Mouse (Mus musculus) liver, embryonic 16.5 days (tissue): Measurements from ENCODE around the gene Kif1a. TPM values are rescaled to one million over a fixed set of nuclear protein-coding genes. Genes with fewer than 3 reads are reported as not detected.

Experiments used
- ATAC-seq: fragments of 200-750 bp; cut with Nextera tagmentation; 2 replicates; pipeline ENCODE4 v1.8.0; 2017; ENCODE audit warnings: low read depth, mild to moderate bottlenecking, moderate number of reproducible peaks, moderate library complexity
- H3K27ac ChIP-seq: fragments of 300-500 bp; sonication (generic); 2 replicates; pipeline ENCODE4 v1.5.1; 2014; ENCODE audit warnings: mild to moderate bottlenecking, low read length
- H3K27me3 ChIP-seq: fragments of 300-500 bp; sonication (generic); 2 replicates; pipeline ENCODE4 v1.6.1; 2014; ENCODE audit warnings: low read depth, low read length, mixed read lengths; ENCODE audit not compliant: control insufficient read depth, insufficient read depth
- H3K36me3 ChIP-seq: fragments of 300-500 bp; sonication (generic); 2 replicates; pipeline ENCODE4 v1.6.1; 2014; ENCODE audit warnings: mild to moderate bottlenecking; ENCODE audit not compliant: control insufficient read depth, insufficient read depth
- H3K4me1 ChIP-seq: fragments of 300-500 bp; sonication (generic); 2 replicates; pipeline ENCODE4 v1.6.1; 2014; ENCODE audit warnings: low read depth, low read length, mixed read lengths; ENCODE audit not compliant: control insufficient read depth
- H3K4me2 ChIP-seq: fragments of 300-500 bp; sonication (generic); 2 replicates; pipeline ENCODE4 v1.6.1; 2014; ENCODE audit warnings: low read depth, low read length, mixed read lengths
- H3K4me3 ChIP-seq: fragments of 300-500 bp; sonication (generic); 2 replicates; pipeline ENCODE4 v1.5.1; 2014; ENCODE audit warnings: low read depth, mild to moderate bottlenecking, low read length
- H3K9ac ChIP-seq: fragments of 300-500 bp; sonication (generic); 2 replicates; pipeline ENCODE4 v1.6.1; 2014; ENCODE audit warnings: low read depth, low read length
- H3K9me3 ChIP-seq: fragments of 300-500 bp; sonication (generic); replicated peaks from 2 replicates; pipeline ENCODE4 v1.6.1; 2016; ENCODE audit warnings: low read length; ENCODE audit not compliant: control insufficient read depth
- WGBS: fragments of 180-500 bp; shearing (Covaris S2); extraction: QIAGEN DNeasy Blood & Tissue Kit; methylation state at CpG from one replicate; pipeline ENCODE4 v1.1.7; 2014; ENCODE audit not compliant: insufficient replicate concordance; 5-methylcytosine and 5-hydroxymethylcytosine counted together
- polyA plus RNA-seq: library from polyadenylated mRNA; unstranded; fragments of >200 nt; fragmentation: Nextera tagmentation; extraction: Ambion mirVana; gene quantifications from 2 replicates; pipeline ENCODE4 v1.2.1, GENCODE M21; 2015

The Kif1a gene
- polyA plus RNA-seq, 1 experiment from 2014 or later = 0.19 TPM

- Histone ChIP-seq H3K4me2 (no peak overlapping the region), H3K9ac (no peak overlapping the region), H3K4me1 (no peaks in the 10 kb centered on the region), H3K36me3 (no peaks in the 10 kb centered on the region), H3K4me3 (no peak overlapping the region), H3K27ac (no peak overlapping the region), H3K9me3 (no peaks in the 10 kb centered on the region), H3K27me3 (no peaks in the 10 kb centered on the region)
- 50% methylated on average over 4 of the region's 4 CpGs for WGBS
- no peak for ATAC-seq
Measured at GRCm38 (mm10) chr1:93020602-93021001, 81.1 kb downstream of the Kif1a start.

GRCm38 (mm10) chr1:93018716-93019115 is 83.0 kb downstream of the Kif1a start:
- no peak overlapping the region for H3K4me2 ChIP-seq
- no peak overlapping the region for H3K27ac ChIP-seq
- H3K9me3 ChIP-seq = no peaks in the 10 kb centered on the region
- H3K4me3 ChIP-seq = no peak overlapping the region
- H3K36me3 ChIP-seq = no peaks in the 10 kb centered on the region
- no peaks in the 10 kb centered on the region for H3K27me3 ChIP-seq
- 66% methylated on average over 10 of the region's 10 CpGs for WGBS
- H3K9ac ChIP-seq = no peak overlapping the region
- no peak for ATAC-seq
- H3K4me1 ChIP-seq = no peaks in the 10 kb centered on the region

- Histone ChIP-seq H3K36me3 (no peaks in the 10 kb centered on the region), H3K4me2 (no peak overlapping the region), H3K27ac (no peak overlapping the region), H3K4me1 (no peaks in the 10 kb centered on the region), H3K9ac (no peak overlapping the region), H3K4me3 (no peak overlapping the region), H3K9me3 (no peaks in the 10 kb centered on the region), H3K27me3 (no peaks in the 10 kb centered on the region)
- WGBS = 32% methylated on average over 2 of the region's 2 CpGs
- ATAC-seq = no peak
Measured at GRCm38 (mm10) chr1:93015136-93015535, 86.6 kb downstream of the Kif1a start.

- H3K27me3 ChIP-seq = no peaks in the 10 kb centered on the region
- no peaks in the 10 kb centered on the region for H3K4me1 ChIP-seq
- H3K27ac ChIP-seq = no peak overlapping the region
- H3K9ac ChIP-seq = no peak overlapping the region
- no peaks in the 10 kb centered on the region for H3K9me3 ChIP-seq
- H3K4me2 ChIP-seq = no peak overlapping the region
- no peak for ATAC-seq
- no peak overlapping the region for H3K4me3 ChIP-seq
- no peaks in the 10 kb centered on the region for H3K36me3 ChIP-seq
Measured at GRCm38 (mm10) chr1:93014460-93014859, 87.3 kb downstream of the Kif1a start.

- Histone ChIP-seq H3K9me3 (no peaks in the 10 kb centered on the region), H3K4me2 (no peak overlapping the region), H3K9ac (no peak overlapping the region), H3K27ac (no peak overlapping the region), H3K4me1 (no peaks in the 10 kb centered on the region), H3K27me3 (no peaks in the 10 kb centered on the region), H3K4me3 (no peak overlapping the region), H3K36me3 (no peaks in the 10 kb centered on the region)
- WGBS = 67% methylated on average over 4 of the region's 4 CpGs
- no peak for ATAC-seq
Measured at GRCm38 (mm10) chr1:93013367-93013766, 88.4 kb downstream of the Kif1a start.

- H3K9ac ChIP-seq = no peak overlapping the region
- no peaks in the 10 kb centered on the region for H3K9me3 ChIP-seq
- H3K27me3 ChIP-seq = no peaks in the 10 kb centered on the region
- no peak overlapping the region for H3K27ac ChIP-seq
- 55% methylated on average over 7 of the region's 7 CpGs for WGBS
- no peaks in the 10 kb centered on the region for H3K36me3 ChIP-seq
- ATAC-seq = no peak
- H3K4me1 ChIP-seq = no peaks in the 10 kb centered on the region
- H3K4me3 ChIP-seq = no peak overlapping the region
- no peak overlapping the region for H3K4me2 ChIP-seq
Measured at GRCm38 (mm10) chr1:93012103-93012585, 89.6 kb downstream of the Kif1a start.

- Histone ChIP-seq H3K9me3 (no peaks in the 10 kb centered on the region), H3K4me3 (no peak overlapping the region), H3K27me3 (no peaks in the 10 kb centered on the region), H3K9ac (no peak overlapping the region), H3K36me3 (no peaks in the 10 kb centered on the region), H3K4me2 (no peak overlapping the region), H3K27ac (no peak overlapping the region), H3K4me1 (no peaks in the 10 kb centered on the region)
- 27% methylated on average over 3 of the region's 3 CpGs for WGBS
- no peak for ATAC-seq
Measured at GRCm38 (mm10) chr1:93010731-93011130, 91.0 kb downstream of the Kif1a start.

GRCm38 (mm10) chr1:93009196-93009595 is 92.6 kb downstream of the Kif1a start:
- H3K4me1 ChIP-seq = no peaks in the 10 kb centered on the region
- no peak overlapping the region for H3K27ac ChIP-seq
- no peaks in the 10 kb centered on the region for H3K9me3 ChIP-seq
- no peaks in the 10 kb centered on the region for H3K27me3 ChIP-seq
- H3K36me3 ChIP-seq = no peaks in the 10 kb centered on the region
- no peak overlapping the region for H3K9ac ChIP-seq
- no peak overlapping the region for H3K4me2 ChIP-seq
- no peak for ATAC-seq
- H3K4me3 ChIP-seq = no peak overlapping the region
- WGBS = 55% methylated on average over 4 of the region's 4 CpGs

GRCm38 (mm10) chr1:93006061-93006460 is 95.7 kb downstream of the Kif1a start, which contains the start of gene Aqp12:
Aqp12 (plus strand) TSS chr1:93006334.
- H3K27me3 ChIP-seq = no peaks in the 10 kb centered on the region
- no peak within 1 kb of the TSS for H3K9ac ChIP-seq
- no peak for ATAC-seq
- H3K27ac ChIP-seq = no peak within 1 kb of the TSS
- no peaks in the 10 kb centered on the region for H3K4me1 ChIP-seq
- no peaks in the 10 kb centered on the region for H3K9me3 ChIP-seq
- WGBS = 59% methylated on average over 7 of the region's 7 CpGs
- H3K4me2 ChIP-seq = no peak within 1 kb of the TSS
- no peaks in the 10 kb centered on the region for H3K36me3 ChIP-seq
- H3K4me3 ChIP-seq = no peak within 1 kb of the TSS
